Mouse (Mus musculus) embryonic facial prominence, embryonic 15.5 days (tissue): Measurements from ENCODE around the gene Ing3. TPM values are rescaled to one million over a fixed set of nuclear protein-coding genes. Genes with fewer than 3 reads are reported as not detected.

ENCODE experiments used
- ATAC-seq: fragments of 200-750 bp; cut with Nextera tagmentation; 2 replicates; pipeline ENCODE4 v1.8.0; 2017; ENCODE audit warnings: low read depth, moderate TSS enrichment; ENCODE audit not compliant: insufficient number of reproducible peaks, low FRiP score, low TSS enrichment
- H3K27ac ChIP-seq: fragments of 300-500 bp; sonication (generic); replicated peaks from 2 replicates; pipeline ENCODE4 v1.5.1; 2015; ENCODE audit warnings: mild to moderate bottlenecking, inconsistent platforms
- H3K27me3 ChIP-seq: fragments of 300-500 bp; sonication (generic); 2 replicates; pipeline ENCODE4 v1.6.1; 2015; ENCODE audit warnings: inconsistent platforms
- H3K36me3 ChIP-seq: fragments of 300-500 bp; sonication (generic); 2 replicates; pipeline ENCODE4 v1.6.1; 2015; ENCODE audit warnings: mild to moderate bottlenecking, inconsistent platforms
- H3K4me1 ChIP-seq: fragments of 300-500 bp; sonication (generic); 2 replicates; pipeline ENCODE4 v1.6.1; 2015; ENCODE audit warnings: inconsistent platforms
- H3K4me2 ChIP-seq: fragments of 300-500 bp; sonication (generic); replicated peaks from 2 replicates; pipeline ENCODE4 v1.6.1; 2015; ENCODE audit warnings: mild to moderate bottlenecking, inconsistent platforms
- H3K4me3 ChIP-seq: fragments of 300-500 bp; sonication (generic); replicated peaks from 2 replicates; pipeline ENCODE4 v1.5.1; 2015; ENCODE audit warnings: mild to moderate bottlenecking, inconsistent platforms
- H3K9ac ChIP-seq: fragments of 300-500 bp; sonication (generic); 2 replicates; pipeline ENCODE4 v1.6.1; 2015; ENCODE audit warnings: inconsistent platforms
- H3K9me3 ChIP-seq: fragments of 300-500 bp; sonication (generic); replicated peaks from 2 replicates; pipeline ENCODE4 v1.6.1; 2016; ENCODE audit warnings: inconsistent platforms
- WGBS: fragments of 180-500 bp; shearing (Covaris S2); methylation state at CpG from one replicate; pipeline ENCODE4 v1.1.7; 2015; 5-methylcytosine and 5-hydroxymethylcytosine counted together
- polyA plus RNA-seq: library from polyadenylated mRNA; unstranded; fragments of >200 nt; fragmentation: Nextera tagmentation; extraction: Ambion mirVana; gene quantifications from 2 replicates; pipeline ENCODE4 v1.2.1, GENCODE M21; 2015

The Ing3 gene
- polyA plus RNA-seq, 1 experiment from 2014 or later = 55.2 TPM

DNA sequence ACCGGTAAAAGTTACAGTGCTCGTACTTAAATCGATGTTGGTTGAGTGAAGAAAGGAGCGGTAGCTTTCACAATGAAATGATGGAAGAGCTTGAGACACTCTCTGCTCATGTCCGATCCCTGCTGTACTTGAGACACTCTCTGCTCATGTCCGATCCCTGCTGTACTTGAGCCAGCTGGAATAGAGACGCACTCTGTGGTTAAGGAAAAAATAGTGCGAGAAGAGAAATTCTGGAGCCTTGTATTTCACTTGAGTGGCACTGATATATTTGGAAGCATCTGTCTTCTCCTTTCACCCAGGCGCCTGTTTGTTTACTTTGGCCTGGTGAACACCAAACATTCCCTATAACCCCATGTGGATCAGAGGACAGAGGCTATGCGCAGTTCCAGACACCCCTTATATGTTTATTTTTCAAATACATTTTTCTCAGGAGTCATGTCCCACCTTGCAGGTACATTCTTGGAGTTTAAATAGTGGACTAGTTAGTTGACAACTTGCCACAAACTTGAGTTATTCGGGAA, 61.5 kb downstream of the Ing3 start:
- Histone ChIP-seq H3K27ac (no peak overlapping the region), H3K4me3 (no peak overlapping the region), H3K9ac (no peak overlapping the region), H3K9me3 (no peaks in the 10 kb centered on the region), H3K27me3 (no peaks in the 10 kb centered on the region), H3K4me1 (0 out of 2 replicates have a peak, but pooled peaks cover 4% of the 10 kb centered on the region), H3K36me3 (no peaks in the 10 kb centered on the region), H3K4me2 (no peak overlapping the region)
- WGBS = 78% methylated on average over 11 of the region's 11 CpGs
- ATAC-seq = no peak; the same call in 1 of the 2 replicates

- H3K27ac ChIP-seq = no peak overlapping the region
- 0 out of 2 replicates have a peak, but pooled peaks cover 4% of the 10 kb centered on the region for H3K4me1 ChIP-seq
- H3K4me2 ChIP-seq = no peak overlapping the region
- ATAC-seq = no peak
- WGBS = 40% methylated on average over 2 of the region's 2 CpGs
- no peak overlapping the region for H3K4me3 ChIP-seq
- no peaks in the 10 kb centered on the region for H3K27me3 ChIP-seq
- H3K36me3 ChIP-seq = no peaks in the 10 kb centered on the region
- H3K9me3 ChIP-seq = no peaks in the 10 kb centered on the region
- H3K9ac ChIP-seq = no peak overlapping the region
Measured at GRCm38 (mm10) chr6:22011546-22011945, 62.2 kb downstream of the Ing3 start.

DNA sequence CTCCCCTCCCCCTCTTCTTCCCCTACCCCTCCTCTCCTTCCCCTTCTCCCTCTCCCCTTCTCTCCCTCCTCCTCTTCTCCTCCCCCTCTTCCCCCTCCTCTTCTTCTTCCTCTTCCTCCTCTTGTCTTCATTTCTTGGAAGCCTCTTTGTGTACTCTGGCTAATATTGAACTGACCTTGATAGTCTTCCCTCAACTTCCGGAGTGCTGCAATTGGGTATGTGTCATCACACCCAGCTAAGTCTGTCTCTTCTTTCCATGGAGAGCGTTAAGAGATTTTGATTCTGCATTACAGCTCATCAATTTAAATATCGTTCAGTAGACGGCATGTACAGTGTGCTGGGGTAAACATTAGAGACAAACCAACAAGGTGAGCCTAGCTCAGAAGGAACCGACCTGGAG, 62.7 kb downstream of the Ing3 start:
- Histone ChIP-seq H3K27ac (no peak overlapping the region), H3K27me3 (no peaks in the 10 kb centered on the region), H3K9me3 (no peaks in the 10 kb centered on the region), H3K4me3 (no peak overlapping the region), H3K4me1 (0 out of 2 replicates have a peak, but pooled peaks cover 4% of the 10 kb centered on the region), H3K9ac (no peak overlapping the region), H3K4me2 (no peak overlapping the region), H3K36me3 (no peaks in the 10 kb centered on the region)
- WGBS = 69% methylated on average over 5 of the region's 5 CpGs
- ATAC-seq = no peak

GRCm38 (mm10) chr6:22012501-22012900, 63.1 kb downstream of the Ing3 start:
- Histone ChIP-seq H3K4me1 (0 out of 2 replicates have a peak, but pooled peaks cover 4% of the 10 kb centered on the region), H3K36me3 (no peaks in the 10 kb centered on the region), H3K9me3 (no peaks in the 10 kb centered on the region), H3K27ac (no peak overlapping the region), H3K4me2 (no peak overlapping the region), H3K9ac (no peak overlapping the region), H3K4me3 (no peak overlapping the region), H3K27me3 (no peaks in the 10 kb centered on the region)
- no peak for ATAC-seq
- WGBS = 57% methylated on average over 5 of the region's 5 CpGs

- Histone ChIP-seq H3K4me2 (no peak overlapping the region), H3K9ac (no peak overlapping the region), H3K27ac (no peak overlapping the region), H3K4me3 (no peak overlapping the region), H3K4me1 (0 out of 2 replicates have a peak, but pooled peaks cover 4% of the 10 kb centered on the region), H3K27me3 (no peaks in the 10 kb centered on the region), H3K36me3 (no peaks in the 10 kb centered on the region), H3K9me3 (no peaks in the 10 kb centered on the region)
- no peak for ATAC-seq
- WGBS = 93% methylated on average over 3 of the region's 3 CpGs
Measured at GRCm38 (mm10) chr6:22013394-22013793, 64.0 kb downstream of the Ing3 start.

- no peak overlapping the region for H3K27ac ChIP-seq
- H3K4me1 ChIP-seq = peaks cover 11% of the 10 kb centered on the region; the same call in 1 of the 2 replicates
- no peak overlapping the region for H3K9ac ChIP-seq
- no peak overlapping the region for H3K4me2 ChIP-seq
- no peaks in the 10 kb centered on the region for H3K9me3 ChIP-seq
- no peak for ATAC-seq
- WGBS = 93% methylated on average over 6 of the region's 6 CpGs
- H3K4me3 ChIP-seq = no peak overlapping the region
- no peaks in the 10 kb centered on the region for H3K36me3 ChIP-seq
- H3K27me3 ChIP-seq = no peaks in the 10 kb centered on the region
Measured at GRCm38 (mm10) chr6:22014291-22014911, 65.0 kb downstream of the Ing3 start.

GRCm38 (mm10) chr6:22017631-22018030, 68.3 kb downstream of the Ing3 start:
- Histone ChIP-seq H3K27me3 (no peaks in the 10 kb centered on the region), H3K27ac (no peak overlapping the region), H3K4me2 (no peak overlapping the region), H3K36me3 (no peaks in the 10 kb centered on the region), H3K4me3 (no peak overlapping the region), H3K9me3 (no peaks in the 10 kb centered on the region), H3K9ac (no peak overlapping the region), H3K4me1 (peaks cover 16% of the 10 kb centered on the region)
- ATAC-seq = no peak
- 58% methylated on average over 7 of the region's 7 CpGs for WGBS

GRCm38 (mm10) chr6:22018768-22019445, 69.5 kb downstream of the Ing3 start:
- Histone ChIP-seq H3K4me3 (no peak overlapping the region), H3K27me3 (no peaks in the 10 kb centered on the region), H3K9me3 (no peaks in the 10 kb centered on the region), H3K4me2 (no peak overlapping the region), H3K9ac (no peak overlapping the region), H3K36me3 (no peaks in the 10 kb centered on the region), H3K27ac (peak overlapping the region; percentile 48), H3K4me1 (peaks cover 16% of the 10 kb centered on the region)
- ATAC-seq = no peak
- WGBS = 37% methylated on average over 8 of the region's 8 CpGs

DNA sequence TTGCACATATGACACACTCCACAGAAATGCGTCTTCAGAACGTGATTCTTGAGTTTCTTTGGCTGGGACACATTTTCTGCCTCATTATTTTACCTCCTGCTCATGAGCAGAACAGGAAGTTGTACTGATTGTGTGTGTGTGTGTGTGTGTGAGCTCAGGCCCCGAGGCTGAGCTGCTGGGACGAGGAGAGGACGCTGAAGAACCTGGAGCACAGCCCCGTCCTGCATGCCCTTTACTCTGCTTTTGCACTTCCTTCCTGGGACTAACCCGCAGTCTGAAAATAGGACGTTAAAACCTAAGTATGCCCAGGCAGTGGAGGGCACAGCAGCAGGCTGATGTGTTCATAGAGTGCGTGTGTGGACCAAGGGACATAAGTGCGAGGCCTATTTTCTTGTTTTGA, 70.3 kb downstream of the Ing3 start:
- H3K9ac ChIP-seq = no peak overlapping the region
- peaks cover 21% of the 10 kb centered on the region for H3K4me1 ChIP-seq
- ATAC-seq = no peak
- WGBS = 27% methylated on average over 10 of the region's 10 CpGs
- H3K27ac ChIP-seq = peak overlapping the region; percentile 48
- no peak overlapping the region for H3K4me3 ChIP-seq
- H3K27me3 ChIP-seq = no peaks in the 10 kb centered on the region
- no peaks in the 10 kb centered on the region for H3K36me3 ChIP-seq
- no peaks in the 10 kb centered on the region for H3K9me3 ChIP-seq
- H3K4me2 ChIP-seq = no peak overlapping the region

DNA sequence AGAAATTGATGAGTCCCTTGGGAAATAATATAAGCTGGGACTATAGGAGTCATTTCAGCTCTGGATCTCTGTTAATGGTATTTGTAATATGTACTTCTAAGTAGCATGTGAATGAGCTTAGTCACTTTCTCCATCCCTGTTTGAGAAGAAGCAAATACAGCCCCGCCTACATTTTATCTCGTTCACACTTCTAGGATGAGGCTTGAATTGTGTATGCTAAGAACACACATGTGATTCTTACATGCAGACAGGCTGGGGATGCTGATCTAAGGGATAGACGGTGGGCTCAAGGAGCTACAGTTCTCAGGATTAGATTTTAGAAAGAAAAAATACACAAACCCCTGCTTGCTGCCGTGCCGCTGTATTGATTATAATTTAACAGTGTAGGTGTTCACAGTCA, 71.3 kb downstream of the Ing3 start:
- Histone ChIP-seq H3K9me3 (no peaks in the 10 kb centered on the region), H3K4me1 (peaks cover 26% of the 10 kb centered on the region), H3K36me3 (no peaks in the 10 kb centered on the region), H3K4me3 (no peak overlapping the region), H3K27ac (no peak overlapping the region), H3K9ac (no peak overlapping the region), H3K4me2 (no peak overlapping the region), H3K27me3 (no peaks in the 10 kb centered on the region)
- no peak for ATAC-seq
- 71% methylated on average over 5 of the region's 5 CpGs for WGBS

- H3K27ac ChIP-seq = no peak overlapping the region
- 76% methylated on average over 3 of the region's 3 CpGs for WGBS
Measured at GRCm38 (mm10) chr6:22021315-22021714, 71.9 kb downstream of the Ing3 start.

More at GRCm38 (mm10) chr6:22021315-22021714, 71.9 kb downstream of the Ing3 start:
- H3K4me3 ChIP-seq = no peak overlapping the region
- no peaks in the 10 kb centered on the region for H3K36me3 ChIP-seq
- H3K27me3 ChIP-seq = no peaks in the 10 kb centered on the region
- H3K9ac ChIP-seq = no peak overlapping the region
- no peak for ATAC-seq
- H3K4me1 ChIP-seq = peaks cover 28% of the 10 kb centered on the region
- no peak overlapping the region for H3K4me2 ChIP-seq
- no peaks in the 10 kb centered on the region for H3K9me3 ChIP-seq
